Mouse (Mus musculus): ENCODE results near the gene Ms4a4b.
"Not testable (repeated sequence)": the region's sequence is repeated elsewhere in the genome, so short reads cannot be mapped to it uniquely, and the experiment has no call there.

The Ms4a4b gene

DNA sequence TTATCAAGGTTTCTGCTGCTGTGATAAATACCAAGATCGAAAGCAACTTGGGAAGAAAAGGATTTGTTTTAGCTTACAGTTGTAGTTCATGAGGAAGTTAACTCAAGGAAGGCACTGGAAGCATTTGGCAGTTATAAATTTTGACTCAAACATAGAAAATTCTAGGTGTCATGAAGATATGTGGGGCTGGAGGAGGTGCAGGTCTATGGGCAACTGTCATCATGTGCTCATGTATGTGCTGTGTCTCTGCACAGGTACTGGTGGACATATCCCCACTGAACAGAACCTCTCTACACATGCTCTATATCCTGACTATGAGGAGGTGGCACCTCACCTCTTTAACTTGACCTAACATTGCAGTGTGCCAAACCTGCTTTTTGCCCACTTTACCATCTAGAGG lies 43.2 kb downstream of the Ms4a4b start:
- DNase-seq (ENCODE audit: low spot score): no peak

DNA sequence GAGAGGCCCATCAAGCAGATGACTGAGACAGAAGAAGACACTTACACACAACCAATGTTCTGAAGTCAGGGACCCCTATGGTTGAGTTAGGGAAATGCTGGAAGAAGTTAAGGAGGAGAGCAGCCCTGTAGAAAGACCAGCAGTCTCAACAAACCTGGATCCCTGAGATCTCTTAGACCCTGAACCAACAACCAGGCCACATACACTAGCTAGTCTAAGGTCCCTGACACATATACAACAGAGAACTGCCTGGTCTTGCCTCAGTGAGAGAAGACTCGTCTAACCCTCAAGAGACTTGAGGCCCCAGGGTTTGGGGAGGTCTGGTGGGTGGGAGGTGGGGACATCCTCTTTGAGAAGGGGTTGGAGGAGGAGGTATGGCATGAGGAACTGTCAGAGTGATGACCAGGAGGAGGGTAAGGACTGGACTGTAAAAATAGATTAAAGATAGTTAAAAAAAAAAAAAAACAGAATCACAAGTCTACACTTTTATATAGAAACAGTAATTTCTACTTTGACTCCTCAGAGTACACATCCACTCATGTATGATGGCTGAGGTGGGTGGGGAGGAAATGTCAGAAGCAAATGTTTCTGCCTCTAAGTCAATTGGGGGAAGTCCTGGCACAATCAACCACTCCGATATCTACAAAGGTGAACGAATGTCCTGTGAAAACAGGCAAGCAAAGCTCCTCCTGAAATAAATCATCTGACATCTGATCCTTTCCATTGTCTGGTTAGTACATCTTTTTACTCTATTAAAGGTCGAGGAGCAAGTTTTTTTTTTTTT lies 48.2 kb downstream of the Ms4a4b start:
- DNase-seq (ENCODE audit: low spot score): no peak

GRCm38 (mm10) chr19:11492671-11493070 lies 49.3 kb downstream of the Ms4a4b start:
- no peak for DNase-seq (ENCODE audit: low spot score)

- no peak for DNase-seq (ENCODE audit: low spot score)
Observed at GRCm38 (mm10) chr19:11494519-11494918, 51.2 kb downstream of the Ms4a4b start.

DNA sequence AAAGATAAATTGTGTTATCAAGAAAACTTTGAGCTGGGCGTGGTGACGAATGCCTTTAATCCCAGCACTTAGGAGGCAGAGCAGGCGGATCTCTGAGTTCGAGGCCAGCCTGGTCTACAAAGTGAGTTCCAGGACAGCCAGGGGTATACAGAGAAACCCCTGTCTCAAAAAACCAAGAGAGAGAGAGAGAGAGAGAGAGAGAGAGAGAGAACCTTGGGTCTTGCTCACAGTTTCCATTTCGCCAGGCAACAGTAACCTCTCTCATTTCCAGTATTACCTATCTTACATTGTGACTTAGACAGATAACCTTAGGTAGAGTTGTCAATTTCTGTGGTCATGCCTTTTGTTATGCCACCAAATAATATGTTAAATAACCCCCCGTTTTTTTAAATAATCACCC lies 53.0 kb downstream of the Ms4a4b start:
- DNase-seq (ENCODE audit: low spot score): no peak

GRCm38 (mm10) chr19:11497300-11497699 lies 53.9 kb downstream of the Ms4a4b start:
- DNase-seq (ENCODE audit: low spot score): not testable (repeated sequence)

- DNase-seq (ENCODE audit: low spot score): no peak
Observed at GRCm38 (mm10) chr19:11500796-11501195, 57.4 kb downstream of the Ms4a4b start.

GRCm38 (mm10) chr19:11501326-11501725 lies 58.0 kb downstream of the Ms4a4b start:
- no peak for DNase-seq (ENCODE audit: low spot score)

DNA sequence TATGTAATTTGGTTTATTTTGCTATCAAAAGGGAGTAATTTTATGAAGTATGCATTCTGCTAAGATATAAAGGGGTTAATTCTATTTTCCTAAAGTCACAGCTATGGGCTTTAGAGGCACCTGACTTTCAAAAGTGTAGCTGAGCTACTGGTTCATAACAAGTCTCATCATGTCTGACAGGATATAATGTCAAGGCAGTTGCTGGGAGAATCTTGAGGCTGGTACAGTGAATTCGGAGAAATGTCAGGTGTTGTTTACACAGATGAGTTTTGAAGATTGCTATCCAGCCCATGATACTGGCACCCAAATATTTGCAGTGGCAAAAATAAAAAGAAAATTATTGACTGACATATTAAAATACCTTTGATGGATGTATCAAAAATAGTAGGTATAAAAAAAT lies 61.5 kb downstream of the Ms4a4b start:
- no peak for DNase-seq (ENCODE audit: low spot score)

DNA sequence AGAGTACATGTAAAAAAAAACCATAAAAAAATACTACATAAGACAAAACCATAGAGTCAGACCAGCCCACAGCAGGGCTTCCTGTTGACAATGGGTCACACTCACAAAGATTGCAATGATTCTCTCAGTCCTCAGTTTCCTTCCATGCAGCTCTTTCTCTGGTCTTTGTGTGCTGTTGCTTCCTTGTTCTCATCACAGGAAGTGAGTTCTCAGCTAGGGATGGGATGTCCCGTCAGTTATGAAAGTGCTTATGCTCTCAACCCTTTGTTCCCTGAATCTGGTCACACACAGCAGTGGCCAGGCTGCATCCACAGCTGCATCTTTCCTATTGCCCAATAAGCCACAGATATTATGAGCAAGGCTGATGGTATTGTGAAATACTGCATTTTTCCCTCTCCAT lies 70.1 kb downstream of the Ms4a4b start:
- no peak for DNase-seq (ENCODE audit: low spot score)

- no peak for DNase-seq (ENCODE audit: low spot score)
Observed at GRCm38 (mm10) chr19:11516246-11516645, 72.9 kb downstream of the Ms4a4b start, which contains the start of gene Ms4a6b. Gene Ms4a6b, plus strand, starts transcription at chr19:11516512.

Measured in spleen, adult 12 weeks (tissue).